Mouse (Mus musculus) erythroblast, embryonic 14.5 days (primary cell): ENCODE data around the gene Sfxn5. TPM values are rescaled to one million over a fixed set of nuclear protein-coding genes. Genes with fewer than 3 reads are reported as not detected.

Experiments used
- H3K27me3 ChIP-seq: 2 replicates; pipeline ENCODE4 v1.6.1; 2012; ENCODE audit warnings: inconsistent platforms; ENCODE audit not compliant: control insufficient read depth
- H3K36me3 ChIP-seq: 2 replicates; pipeline ENCODE4 v1.6.1; 2012; ENCODE audit warnings: mild to moderate bottlenecking, inconsistent platforms; ENCODE audit not compliant: control insufficient read depth
- H3K4me1 ChIP-seq: 2 replicates; pipeline ENCODE4 v1.6.1; 2012; ENCODE audit warnings: inconsistent platforms; ENCODE audit not compliant: control insufficient read depth
- H3K4me3 ChIP-seq: replicated peaks from 2 replicates; pipeline ENCODE3; 2012; ENCODE audit warnings: moderate library complexity, mild to moderate bottlenecking, inconsistent platforms
- H3K9me3 ChIP-seq: 2 replicates; pipeline ENCODE4 v1.6.1; 2012; ENCODE audit warnings: low read length, inconsistent platforms, mixed read lengths; ENCODE audit not compliant: control insufficient read depth
- GATA1 ChIP-seq: IDR thresholded peaks from 2 replicates; pipeline ENCODE4 v1.6.1; 2012; ENCODE audit warnings: low read length, inconsistent platforms, mixed read lengths
- TAL1 ChIP-seq: IDR thresholded peaks from 3 replicates; pipeline ENCODE4 v1.6.1; 2012; ENCODE audit warnings: low read length, inconsistent platforms, mixed read lengths
- polyA plus RNA-seq: library from polyadenylated mRNA; stranded (reverse); fragments of >175 nt; gene quantifications from 2 replicates; pipeline ENCODE4 v1.2.3, GENCODE M21; 2012

Sfxn5 gene
- 0.01 and 0.08 TPM in 2 replicates for polyA plus RNA-seq

DNA sequence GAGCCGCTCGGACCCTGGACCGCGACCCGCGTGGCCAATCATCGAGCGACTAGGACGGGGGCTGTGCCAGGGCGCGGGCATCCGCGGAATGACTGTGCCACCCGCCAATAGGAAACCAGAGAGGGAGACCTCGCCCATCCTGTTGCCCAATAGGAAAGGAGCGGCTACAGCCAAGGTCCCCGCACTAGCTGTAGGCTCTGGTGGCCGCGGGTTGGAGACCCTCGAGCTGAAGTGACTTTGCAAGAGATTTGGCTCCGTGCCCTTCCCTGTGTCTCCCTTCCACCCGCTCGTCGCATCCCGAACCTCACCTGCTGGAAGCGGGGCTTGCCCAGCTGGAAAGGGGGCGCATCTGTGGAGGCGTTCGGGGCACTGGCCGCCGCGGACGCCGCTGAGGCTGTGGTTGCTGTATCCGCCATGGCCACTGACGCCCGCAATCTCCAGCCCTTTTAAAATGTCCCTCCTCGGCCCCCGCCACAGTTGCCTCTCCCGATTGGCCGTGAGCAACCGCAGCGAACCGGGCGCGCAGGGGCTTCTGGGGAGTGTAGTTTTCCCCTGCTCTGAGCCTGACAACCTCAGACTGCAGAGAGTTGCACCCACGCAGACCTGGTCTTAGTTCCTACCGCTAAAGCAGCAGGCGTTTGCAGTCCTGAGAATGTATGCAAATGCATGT, at the start of gene Sfxn5:
TSS of gene Sfxn5 (minus strand) at position 423 of the 670 bp plus-strand sequence.
- TF ChIP-seq TAL1 (no peak), GATA1 (no peak)
- H3K36me3 ChIP-seq: no peaks in the 10 kb centered on the region
- peaks cover 22% of the 10 kb centered on the region for H3K27me3 ChIP-seq
- H3K4me3 ChIP-seq: peak within 1 kb of the TSS; percentile 75
- H3K9me3 ChIP-seq: no peaks in the 10 kb centered on the region
- peaks cover 29% of the 10 kb centered on the region for H3K4me1 ChIP-seq

DNA sequence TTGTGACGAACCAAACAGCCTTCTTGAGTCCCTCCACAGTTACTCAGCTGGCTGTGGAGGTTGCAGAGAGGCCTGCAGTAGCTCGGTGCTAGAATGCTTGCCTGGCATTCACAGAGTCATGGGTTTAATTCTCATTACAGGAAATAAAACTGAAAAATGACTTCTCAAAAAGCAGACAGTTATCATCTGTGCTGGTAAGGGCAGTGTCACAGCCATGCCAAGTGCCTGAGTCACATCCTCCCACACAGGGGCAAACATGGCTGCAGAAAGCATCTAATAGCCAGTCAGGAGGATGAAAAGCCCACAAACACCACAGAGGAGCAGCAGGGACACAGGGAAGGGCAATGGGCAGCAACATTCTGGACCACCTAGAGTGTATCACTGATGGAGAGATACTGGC, 49.6 kb upstream of the Sfxn5 start:
- TF ChIP-seq TAL1 (no peak), GATA1 (no peak)
- H3K27me3 ChIP-seq: no peaks in the 10 kb centered on the region
- no peaks in the 10 kb centered on the region for H3K9me3 ChIP-seq
- peaks cover 29% of the 10 kb centered on the region for H3K4me1 ChIP-seq
- no peak overlapping the region for H3K4me3 ChIP-seq
- no peaks in the 10 kb centered on the region for H3K36me3 ChIP-seq

DNA sequence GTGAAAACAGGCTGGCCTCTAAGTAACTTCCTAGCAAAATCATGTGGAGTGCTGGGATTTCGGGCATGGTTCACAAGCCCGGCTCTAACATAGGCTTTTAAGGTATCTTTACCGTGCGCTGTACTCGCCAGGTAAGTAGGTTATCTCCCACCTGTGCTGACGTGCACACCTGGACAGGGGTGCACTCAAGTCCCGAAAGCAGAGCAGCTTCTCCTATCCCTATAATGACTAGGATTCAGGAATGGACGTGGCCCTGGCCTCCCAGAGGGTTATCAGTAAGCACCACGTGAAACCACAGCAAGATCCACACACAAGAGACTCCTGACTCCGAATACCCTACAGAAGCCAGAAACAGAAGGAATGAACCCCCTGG, 48.4 kb upstream of the Sfxn5 start:
- Histone ChIP-seq H3K36me3 (no peaks in the 10 kb centered on the region), H3K4me1 (peaks cover 39% of the 10 kb centered on the region), H3K27me3 (no peaks in the 10 kb centered on the region), H3K9me3 (no peaks in the 10 kb centered on the region), H3K4me3 (no peak overlapping the region)
- no peak for TF ChIP-seq TAL1
- no peak for TF ChIP-seq GATA1

DNA sequence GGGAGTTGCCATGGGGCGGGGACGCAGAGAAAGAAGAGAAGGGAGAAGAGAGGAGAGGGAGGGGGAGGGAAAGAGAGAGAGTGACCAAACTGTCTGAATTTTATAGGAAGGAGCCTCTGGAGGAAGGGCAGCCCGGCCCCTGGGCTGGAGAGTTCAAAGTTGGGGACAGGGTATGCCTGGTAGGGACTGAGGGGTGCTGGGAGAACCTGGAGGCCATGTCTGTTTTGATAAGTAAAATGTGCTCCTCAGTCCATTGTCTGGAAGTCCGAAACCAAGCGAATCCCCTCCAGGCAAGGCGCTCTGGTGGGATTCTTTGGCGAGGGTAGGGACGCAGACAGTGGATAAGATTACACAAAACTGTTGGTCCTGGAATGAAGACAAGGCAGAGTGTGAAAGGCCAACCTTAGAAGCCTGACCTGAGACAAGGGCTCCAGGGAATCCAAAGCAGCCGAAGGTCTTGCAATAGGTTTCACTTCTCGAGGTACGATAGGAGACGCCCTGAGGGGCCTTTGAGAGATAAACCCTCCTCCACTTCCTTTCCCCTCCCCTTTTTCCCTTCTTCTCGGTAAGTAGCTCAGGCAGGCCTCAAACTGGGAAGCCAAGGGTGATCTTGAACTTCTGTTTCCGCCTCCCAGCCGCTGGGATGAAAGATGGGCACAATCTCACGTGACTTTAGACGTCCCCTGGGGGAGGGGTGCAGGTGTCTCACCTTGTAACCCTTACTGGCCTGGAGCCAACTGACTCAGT, 47.9 kb upstream of the Sfxn5 start:
- H3K4me3 ChIP-seq: peak overlapping the region; percentile 49
- H3K36me3 ChIP-seq: no peaks in the 10 kb centered on the region
- peaks cover 43% of the 10 kb centered on the region for H3K4me1 ChIP-seq
- no peak for TF ChIP-seq GATA1
- no peak for TF ChIP-seq TAL1
- H3K9me3 ChIP-seq: no peaks in the 10 kb centered on the region
- no peaks in the 10 kb centered on the region for H3K27me3 ChIP-seq

DNA sequence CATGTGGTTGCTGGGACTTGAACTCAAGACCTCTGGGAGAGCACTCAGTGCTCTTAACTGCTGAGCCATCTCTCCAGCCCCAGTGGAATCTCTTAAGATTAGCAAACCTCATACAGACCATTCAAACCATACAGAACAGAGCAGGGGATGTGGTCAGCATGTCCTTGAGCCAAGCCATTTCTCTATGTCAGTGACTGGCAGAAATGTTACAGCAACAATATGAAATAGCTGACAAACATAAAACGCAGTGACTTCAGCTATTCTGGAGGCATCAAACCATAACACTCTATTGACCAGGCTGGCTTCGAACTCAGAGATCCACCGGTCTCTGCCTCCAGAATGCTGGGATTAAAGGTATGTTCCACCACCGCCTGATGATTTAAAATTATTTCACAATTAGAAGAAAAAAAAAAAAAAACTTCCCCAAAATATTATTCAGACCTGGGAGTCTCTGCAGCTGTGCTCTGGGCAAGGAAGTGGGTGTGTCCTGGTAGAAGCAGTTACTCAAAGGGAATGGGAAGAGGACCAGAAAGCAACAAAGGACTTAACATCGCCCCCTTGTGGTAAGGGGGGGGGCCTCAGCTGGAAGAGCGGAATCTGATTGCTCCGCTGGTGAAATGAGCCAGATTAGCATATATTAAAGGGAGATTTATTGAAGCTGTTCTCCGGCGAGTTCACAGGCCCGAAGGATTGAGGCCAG, 47.1 kb upstream of the Sfxn5 start:
- TF ChIP-seq GATA1 (no peak), TAL1 (no peak)
- H3K4me3 ChIP-seq: peak overlapping the region; percentile 49
- H3K9me3 ChIP-seq: no peaks in the 10 kb centered on the region
- H3K27me3 ChIP-seq: no peaks in the 10 kb centered on the region
- no peaks in the 10 kb centered on the region for H3K36me3 ChIP-seq
- peaks cover 47% of the 10 kb centered on the region for H3K4me1 ChIP-seq

DNA sequence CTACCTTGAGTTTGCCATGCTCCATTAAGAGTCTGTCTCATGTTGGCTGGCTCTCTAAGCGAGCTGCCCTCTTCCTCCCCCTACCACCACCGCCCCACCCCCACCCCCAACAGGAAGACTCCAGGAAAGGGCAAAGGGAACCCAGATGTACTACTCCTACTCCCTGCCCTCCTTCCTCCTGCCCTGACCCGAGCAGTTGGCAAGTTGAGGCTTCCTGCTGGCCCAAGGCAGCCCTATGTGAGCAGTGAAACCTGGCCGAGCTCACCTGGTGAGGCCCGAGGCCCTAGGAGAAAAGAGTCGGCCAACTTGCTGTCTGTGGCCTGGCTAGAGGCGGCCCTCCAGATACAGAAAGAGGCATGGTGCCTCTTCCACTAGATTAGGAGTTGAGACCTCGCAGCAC, 45.4 kb upstream of the Sfxn5 start:
- H3K4me1 ChIP-seq: peaks cover 63% of the 10 kb centered on the region
- no peak for TF ChIP-seq TAL1
- H3K36me3 ChIP-seq: no peaks in the 10 kb centered on the region
- no peaks in the 10 kb centered on the region for H3K9me3 ChIP-seq
- H3K27me3 ChIP-seq: peaks cover 7% of the 10 kb centered on the region
- no peak overlapping the region for H3K4me3 ChIP-seq

- Histone ChIP-seq H3K4me1 (peaks cover 63% of the 10 kb centered on the region), H3K36me3 (no peaks in the 10 kb centered on the region), H3K27me3 (peaks cover 10% of the 10 kb centered on the region), H3K4me3 (no peak overlapping the region), H3K9me3 (no peaks in the 10 kb centered on the region)
- TF ChIP-seq GATA1 (no peak), TAL1 (no peak)
Observed at GRCm38 (mm10) chr6:85377876-85378275, 44.7 kb upstream of the Sfxn5 start.

DNA sequence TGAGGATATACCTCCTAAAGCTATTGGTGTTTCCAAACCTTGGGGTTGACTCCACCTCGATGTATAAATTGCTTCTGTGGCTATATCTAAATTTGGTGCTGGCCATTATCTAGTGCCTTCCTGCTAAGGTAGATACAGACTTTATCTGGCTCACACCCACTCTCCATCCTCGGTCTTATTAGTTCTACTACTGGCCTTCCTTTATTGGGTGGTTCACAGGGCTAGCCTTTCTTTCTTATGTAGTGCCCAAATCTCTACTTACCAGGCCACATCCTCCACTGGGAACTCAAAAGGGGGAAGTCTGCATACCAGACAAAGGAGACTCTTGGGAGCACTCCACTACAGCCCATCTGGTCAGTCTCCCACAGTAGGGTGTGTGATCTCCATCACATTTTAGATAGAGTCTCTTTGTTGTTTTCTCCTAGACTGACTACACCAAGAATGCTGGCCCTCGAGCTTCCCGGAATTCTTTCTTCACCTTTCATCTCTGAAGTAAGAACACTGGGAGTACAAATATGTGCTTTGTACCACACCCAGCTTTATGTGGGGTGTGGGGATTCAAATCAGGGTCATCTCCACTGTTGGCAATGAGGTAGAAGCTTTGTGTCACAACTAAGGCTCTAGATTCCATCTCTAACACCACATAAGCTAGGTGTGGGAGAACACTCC, 44.0 kb upstream of the Sfxn5 start:
- Histone ChIP-seq H3K4me3 (no peak overlapping the region), H3K4me1 (peaks cover 63% of the 10 kb centered on the region), H3K27me3 (peaks cover 15% of the 10 kb centered on the region), H3K9me3 (no peaks in the 10 kb centered on the region), H3K36me3 (no peaks in the 10 kb centered on the region)
- TF ChIP-seq TAL1 (no peak), GATA1 (no peak)

DNA sequence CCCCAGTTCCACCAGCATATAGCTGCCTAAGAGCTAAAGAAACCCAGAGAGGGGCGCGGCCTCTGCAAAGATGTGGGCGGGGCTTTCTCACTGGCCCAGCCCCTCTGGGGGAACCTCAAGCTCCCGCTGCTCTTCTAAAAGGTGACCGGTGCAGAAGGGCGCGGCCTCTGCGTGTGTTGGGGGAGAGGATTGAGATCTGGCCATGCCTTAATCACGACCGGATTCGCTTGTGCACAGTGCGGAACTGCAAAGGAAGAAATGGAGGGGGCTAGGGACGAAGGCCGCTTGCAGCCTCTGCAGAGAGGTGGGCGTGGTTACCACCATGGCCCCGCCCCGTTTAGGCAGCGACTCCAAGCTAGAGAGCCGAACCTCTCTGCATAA, 41.5 kb upstream of the Sfxn5 start:
- TF ChIP-seq TAL1 (no peak), GATA1 (no peak)
- peaks cover 15% of the 10 kb centered on the region for H3K27me3 ChIP-seq
- H3K4me3 ChIP-seq: peak overlapping the region; percentile 66
- H3K4me1 ChIP-seq: peaks cover 48% of the 10 kb centered on the region
- no peaks in the 10 kb centered on the region for H3K36me3 ChIP-seq
- no peaks in the 10 kb centered on the region for H3K9me3 ChIP-seq
